ENCODE assay signal across 15 mouse cellular contexts in genomic region chr4:66604849-66605248, GRCm38 (mm10).
"Had no signal": no experiment of that assay in that cellular context is flagged by ENCODE, and none has a peak within 500 bp of the region (broad histone marks: within the 10 kb centered on the region; RNA-seq: fewer than 3 reads in every experiment).

No protein-coding gene starts in this region.

- ATAC-seq: forebrain, embryonic 13.5 days; forebrain, embryonic 14.5 days; forebrain, embryonic 15.5 days; forebrain, embryonic 16.5 days; forebrain, postnatal 0 days had no signal

- DNase-seq: cerebellum, adult 9-11 months; embryo, embryonic 11 days; forebrain, postnatal 0 days; gastrocnemius, adult 2 months; gastrocnemius, postnatal 10 days; gastrocnemius, postnatal 14 days; gastrocnemius, postnatal 25 days; gastrocnemius, postnatal 36 days; heart, adult 11 months; heart, adult 18-20 months; heart, adult 2 months had no signal
